Mouse (Mus musculus): ENCODE data around the gene Tulp4. TPM values are rescaled to one million over a fixed set of nuclear protein-coding genes. Genes with fewer than 3 reads are reported as not detected.

Gene Tulp4
- polyA plus RNA-seq, 1 experiment from 2014 or later, result 177 TPM

DNA sequence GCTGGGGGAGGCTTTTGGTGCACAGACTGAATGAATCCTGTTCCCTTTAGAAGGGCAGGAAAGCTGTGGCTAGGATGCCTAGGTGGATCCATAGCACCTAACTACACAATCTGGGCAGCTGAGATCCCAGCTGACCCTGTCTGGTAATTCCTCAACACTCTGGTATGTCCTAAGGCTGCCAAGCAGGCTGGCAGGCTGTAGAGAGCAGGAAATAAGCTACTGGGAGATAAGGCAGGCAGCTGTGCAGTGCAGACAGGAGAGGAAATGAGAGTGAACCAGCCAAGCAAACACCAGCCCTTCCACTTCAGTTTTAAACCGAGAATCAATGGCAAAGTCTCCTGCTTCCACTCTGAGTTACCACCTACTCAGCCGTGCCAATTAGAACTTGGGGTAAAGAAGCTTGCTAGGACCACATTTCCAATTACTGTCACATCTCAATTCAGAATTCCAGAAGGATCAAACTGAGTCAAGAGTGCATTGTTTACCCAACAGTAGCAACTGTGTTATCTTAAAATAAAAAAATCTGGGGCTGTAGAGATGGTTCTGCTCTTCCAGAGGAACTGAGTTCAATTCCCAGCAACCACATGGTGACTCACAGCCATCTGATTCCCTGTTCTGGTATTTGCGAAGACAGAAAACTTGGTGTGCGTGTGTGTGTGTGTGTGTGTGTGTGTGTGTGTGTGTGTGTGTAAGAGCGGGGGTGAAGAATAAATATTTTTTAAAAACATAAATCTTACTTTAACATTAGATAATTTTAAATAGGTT lies 66.9 kb downstream of the Tulp4 start:
- Histone ChIP-seq H3K27ac (peak overlapping the region; percentile 10; the same call in 1 of the 2 replicates), H3K36me3 (replicated peaks; ENCODE audit: control insufficient read depth, insufficient read depth) (peaks cover 18% of the 10 kb centered on the region), H3K27me3 (ENCODE audit: control insufficient read depth, insufficient read depth, low read length) (no peaks in the 10 kb centered on the region), H3K4me3 (replicated peaks; ENCODE audit: low read length) (no peak overlapping the region), H3K4me2 (replicated peaks) (no peak overlapping the region), H3K4me1 (replicated peaks; ENCODE audit: control insufficient read depth, insufficient read depth, low read length) (peaks cover 3% of the 10 kb centered on the region; the same call in 1 of the 2 replicates), H3K9me3 (ENCODE audit: control insufficient read depth, low read length) (no peaks in the 10 kb centered on the region), H3K9ac (no peak overlapping the region)
- WGBS, result 78% methylated on average over 5 of the region's 5 CpGs
- DNase-seq (ENCODE audit: low spot score), result no peak
- no peak for ATAC-seq (ENCODE audit: low FRiP score)

DNA sequence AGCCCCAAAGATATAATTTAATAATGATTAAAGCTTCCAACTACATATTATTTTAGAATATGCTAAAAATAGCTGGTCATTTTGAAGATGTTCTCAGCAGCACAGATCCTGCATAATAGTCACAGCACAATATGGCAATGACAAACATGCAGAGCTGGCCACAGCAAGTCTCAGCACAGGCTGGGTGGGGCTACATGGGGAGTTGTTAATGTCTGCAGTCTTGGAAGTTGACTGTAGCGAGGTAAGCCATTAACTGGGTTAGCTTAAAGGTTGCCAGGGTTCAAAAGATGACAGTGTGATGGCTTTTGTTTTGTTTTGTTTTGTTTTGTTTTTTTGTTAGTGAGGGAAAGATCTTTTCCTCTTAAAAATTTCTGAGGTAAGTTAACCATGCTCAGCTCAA lies 68.3 kb downstream of the Tulp4 start:
- WGBS, result 63% methylated on average over 1 of the region's 1 CpGs

DNA sequence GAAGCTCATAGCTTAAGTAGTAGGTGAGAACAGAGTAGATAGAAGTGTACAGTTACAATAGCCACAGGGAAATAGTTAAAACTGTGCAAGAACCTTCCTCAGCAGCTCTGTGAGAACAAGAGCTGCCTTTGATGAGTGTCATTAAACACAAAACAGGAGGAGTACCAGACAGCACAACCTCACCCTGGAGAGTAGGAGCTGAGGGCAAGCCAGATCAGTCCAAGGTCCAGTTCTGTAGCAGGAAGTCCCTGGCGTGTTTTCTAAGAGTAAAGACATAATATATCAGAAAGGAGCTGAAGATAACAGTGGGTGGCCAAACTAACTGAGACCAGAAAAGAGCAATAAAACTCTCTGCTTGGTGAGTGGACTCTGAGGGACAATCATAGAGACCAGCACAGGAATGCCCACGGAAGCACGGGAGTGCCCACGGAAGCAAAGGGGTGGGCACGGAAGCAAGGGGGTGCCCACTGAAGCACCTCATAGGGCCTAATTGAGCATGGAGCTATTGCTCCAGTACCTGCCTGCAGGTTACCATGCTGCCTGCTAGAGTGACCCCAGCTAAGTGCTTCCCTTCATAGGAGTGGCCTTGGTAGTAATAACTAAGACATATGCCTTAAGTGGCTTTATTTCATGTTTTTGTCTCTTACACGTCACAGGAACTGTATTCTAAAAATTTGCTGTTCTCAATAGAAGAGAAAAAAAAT lies 72.5 kb downstream of the Tulp4 start:
- Histone ChIP-seq H3K9me3 (ENCODE audit: control insufficient read depth, low read length) (no peaks in the 10 kb centered on the region), H3K27me3 (ENCODE audit: control insufficient read depth, insufficient read depth, low read length) (no peaks in the 10 kb centered on the region), H3K4me3 (replicated peaks; ENCODE audit: low read length) (no peak overlapping the region), H3K9ac (no peak overlapping the region), H3K36me3 (replicated peaks; ENCODE audit: control insufficient read depth, insufficient read depth) (peaks cover 37% of the 10 kb centered on the region), H3K4me1 (replicated peaks; ENCODE audit: control insufficient read depth, insufficient read depth, low read length) (peaks cover 6% of the 10 kb centered on the region; the same call in 1 of the 2 replicates), H3K27ac (no peak overlapping the region), H3K4me2 (replicated peaks) (no peak overlapping the region)
- DNase-seq (ENCODE audit: low spot score) (no peak), ATAC-seq (ENCODE audit: low FRiP score) (no peak)
- 85% methylated on average over 6 of the region's 6 CpGs for WGBS

More for the DNA sequence above, 68.3 kb downstream of the Tulp4 start:
- DNase-seq (ENCODE audit: low spot score) (no peak), ATAC-seq (ENCODE audit: low FRiP score) (no peak)
- no peaks in the 10 kb centered on the region for H3K27me3 ChIP-seq (ENCODE audit: control insufficient read depth, insufficient read depth, low read length)
- H3K4me3 ChIP-seq (replicated peaks; ENCODE audit: low read length), result no peak overlapping the region
- peaks cover 31% of the 10 kb centered on the region for H3K36me3 ChIP-seq (replicated peaks; ENCODE audit: control insufficient read depth, insufficient read depth)
- H3K4me2 ChIP-seq (replicated peaks), result no peak overlapping the region
- no peak overlapping the region for H3K9ac ChIP-seq
- H3K9me3 ChIP-seq (ENCODE audit: control insufficient read depth, low read length), result no peaks in the 10 kb centered on the region
- peaks cover 9% of the 10 kb centered on the region; the same call in 1 of the 2 replicates for H3K4me1 ChIP-seq (replicated peaks; ENCODE audit: control insufficient read depth, insufficient read depth, low read length)
- H3K27ac ChIP-seq, result no peak overlapping the region

DNA sequence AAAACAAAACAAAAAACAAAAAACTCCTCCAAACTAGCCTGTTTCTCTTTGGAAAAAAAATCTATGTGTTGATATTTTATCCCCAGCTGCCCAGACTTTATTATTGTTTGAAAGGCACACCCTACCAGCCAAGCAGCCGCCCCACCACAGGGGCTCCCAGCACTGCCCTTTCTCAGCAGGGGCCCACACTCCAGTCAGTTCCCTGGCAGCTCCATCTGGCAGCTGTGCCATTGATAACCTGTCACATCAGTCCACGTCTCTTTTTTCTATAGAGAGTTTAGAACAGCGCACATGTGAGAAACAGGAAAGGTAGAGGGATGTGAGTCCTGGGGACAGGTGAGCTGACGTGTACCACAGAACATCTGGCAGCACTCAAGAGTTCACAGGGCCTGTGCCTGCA lies 73.2 kb downstream of the Tulp4 start:
- WGBS, result 31% methylated on average over 4 of the region's 4 CpGs
- Histone ChIP-seq H3K4me2 (replicated peaks) (no peak overlapping the region), H3K4me3 (replicated peaks; ENCODE audit: low read length) (no peak overlapping the region), H3K27me3 (ENCODE audit: control insufficient read depth, insufficient read depth, low read length) (no peaks in the 10 kb centered on the region), H3K27ac (no peak overlapping the region), H3K4me1 (replicated peaks; ENCODE audit: control insufficient read depth, insufficient read depth, low read length) (peaks cover 6% of the 10 kb centered on the region; the same call in 1 of the 2 replicates), H3K9ac (no peak overlapping the region), H3K9me3 (ENCODE audit: control insufficient read depth, low read length) (no peaks in the 10 kb centered on the region), H3K36me3 (replicated peaks; ENCODE audit: control insufficient read depth, insufficient read depth) (peaks cover 40% of the 10 kb centered on the region)
- ATAC-seq (ENCODE audit: low FRiP score) (no peak), DNase-seq (ENCODE audit: low spot score) (no peak)

DNA sequence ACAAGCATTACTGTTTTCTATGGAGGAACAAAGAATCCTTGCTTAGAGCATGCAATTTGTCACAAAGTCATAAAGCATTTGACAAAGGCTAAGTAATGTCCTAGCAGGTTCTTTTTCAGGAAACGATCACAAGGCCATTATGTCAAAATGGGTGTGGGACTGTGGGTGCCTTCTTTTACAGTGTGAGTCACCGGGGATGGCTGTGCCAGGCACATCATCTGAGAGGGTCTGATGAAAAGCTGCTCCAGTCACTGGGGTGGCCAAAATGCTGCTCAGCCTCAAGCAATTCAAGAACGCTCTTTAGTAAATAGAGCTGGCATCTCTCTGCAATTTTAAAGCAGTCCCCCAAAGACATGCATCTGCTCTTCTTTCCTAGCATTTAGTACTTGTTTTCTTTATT lies 74.2 kb downstream of the Tulp4 start:
- Histone ChIP-seq H3K4me1 (replicated peaks; ENCODE audit: control insufficient read depth, insufficient read depth, low read length) (peaks cover 6% of the 10 kb centered on the region; the same call in 1 of the 2 replicates), H3K4me2 (replicated peaks) (no peak overlapping the region), H3K36me3 (replicated peaks; ENCODE audit: control insufficient read depth, insufficient read depth) (peaks cover 48% of the 10 kb centered on the region), H3K27me3 (ENCODE audit: control insufficient read depth, insufficient read depth, low read length) (no peaks in the 10 kb centered on the region), H3K9me3 (ENCODE audit: control insufficient read depth, low read length) (no peaks in the 10 kb centered on the region), H3K9ac (no peak overlapping the region), H3K27ac (peak overlapping the region; percentile 38; the same call in 1 of the 2 replicates), H3K4me3 (replicated peaks; ENCODE audit: low read length) (no peak overlapping the region)
- WGBS, result 57% methylated on average over 3 of the region's 3 CpGs
- ATAC-seq (ENCODE audit: low FRiP score), result no peak
- DNase-seq (ENCODE audit: low spot score), result no peak

DNA sequence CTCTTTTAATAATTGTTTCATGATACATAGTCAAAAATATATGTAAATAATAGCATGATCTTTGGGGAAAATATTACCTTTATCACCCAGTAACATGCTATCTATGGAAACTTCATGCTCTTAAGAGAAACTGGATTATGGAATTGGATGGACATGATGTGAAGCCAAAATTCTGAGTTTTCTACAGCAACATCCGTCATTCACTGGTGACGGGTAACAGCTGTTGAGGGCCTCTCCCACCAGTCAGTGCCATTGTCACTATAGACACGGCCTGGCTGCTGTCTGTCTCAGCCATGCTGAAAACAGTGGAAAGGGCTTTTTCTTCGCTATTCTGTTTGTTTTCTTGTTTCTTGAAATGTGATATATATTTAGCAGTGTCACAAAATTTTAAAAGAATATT lies 76.5 kb downstream of the Tulp4 start:
- H3K4me3 ChIP-seq (replicated peaks; ENCODE audit: low read length), result no peak overlapping the region
- no peaks in the 10 kb centered on the region for H3K27me3 ChIP-seq (ENCODE audit: control insufficient read depth, insufficient read depth, low read length)
- H3K4me2 ChIP-seq (replicated peaks), result no peak overlapping the region
- H3K27ac ChIP-seq, result no peak overlapping the region
- WGBS, result 62% methylated on average over 4 of the region's 4 CpGs
- ATAC-seq (ENCODE audit: low FRiP score), result no peak
- peaks cover 55% of the 10 kb centered on the region for H3K36me3 ChIP-seq (replicated peaks; ENCODE audit: control insufficient read depth, insufficient read depth)
- no peaks in the 10 kb centered on the region for H3K9me3 ChIP-seq (ENCODE audit: control insufficient read depth, low read length)
- H3K9ac ChIP-seq, result no peak overlapping the region
- DNase-seq (ENCODE audit: low spot score), result no peak
- H3K4me1 ChIP-seq (replicated peaks; ENCODE audit: control insufficient read depth, insufficient read depth, low read length), result peaks cover 6% of the 10 kb centered on the region; the same call in 1 of the 2 replicates

DNA sequence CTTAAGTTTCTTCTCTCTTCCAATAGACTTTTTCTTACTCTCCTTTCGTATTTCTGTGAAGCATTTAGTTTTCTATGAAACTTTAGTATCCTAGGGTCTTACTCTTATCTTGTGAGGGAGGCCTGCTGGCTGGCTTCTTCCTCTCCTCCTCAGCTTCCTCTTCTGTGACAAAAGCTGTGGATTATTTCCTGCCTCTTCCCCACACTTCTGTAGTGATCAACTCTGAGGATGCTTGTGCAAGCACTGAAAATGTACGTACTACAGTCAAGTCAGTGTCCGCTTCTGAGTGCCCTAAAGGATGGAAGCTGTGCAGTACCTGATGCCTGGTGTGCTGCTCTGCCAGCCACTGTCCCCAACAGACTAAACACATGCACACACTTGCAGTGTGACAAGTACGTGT lies 80.4 kb downstream of the Tulp4 start:
- WGBS, result 95% methylated on average over 4 of the region's 4 CpGs
- H3K4me3 ChIP-seq (replicated peaks; ENCODE audit: low read length), result no peak overlapping the region

DNA sequence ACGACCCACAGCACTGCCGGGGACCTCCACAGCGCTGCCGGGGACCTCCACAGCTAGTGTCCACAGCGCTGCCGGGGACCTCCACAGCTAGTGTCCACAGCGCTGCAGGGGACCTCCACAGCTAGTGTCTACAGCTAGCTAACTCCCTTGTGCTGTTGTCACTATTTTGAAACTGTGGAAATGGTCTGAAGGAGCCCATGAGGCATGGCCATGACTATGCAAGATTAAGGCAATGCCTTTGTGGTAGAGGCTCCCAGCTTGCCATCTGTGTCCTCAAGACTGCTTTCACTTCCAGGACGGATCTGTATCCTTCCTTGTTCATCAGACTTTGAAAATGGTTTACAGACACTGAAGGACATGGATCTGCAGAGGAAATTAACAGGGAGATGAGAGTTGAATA lies 80.9 kb downstream of the Tulp4 start:
- H3K36me3 ChIP-seq (replicated peaks; ENCODE audit: control insufficient read depth, insufficient read depth), result peaks cover 51% of the 10 kb centered on the region
- WGBS, result 98% methylated on average over 8 of the region's 8 CpGs
- no peaks in the 10 kb centered on the region for H3K27me3 ChIP-seq (ENCODE audit: control insufficient read depth, insufficient read depth, low read length)
- H3K4me2 ChIP-seq (replicated peaks), result no peak overlapping the region
- H3K9ac ChIP-seq, result no peak overlapping the region
- no peak overlapping the region for H3K4me3 ChIP-seq (replicated peaks; ENCODE audit: low read length)
- no peaks in the 10 kb centered on the region for H3K4me1 ChIP-seq (replicated peaks; ENCODE audit: control insufficient read depth, insufficient read depth, low read length)
- no peak overlapping the region for H3K27ac ChIP-seq
- no peak for ATAC-seq (ENCODE audit: low FRiP score)
- no peak for DNase-seq (ENCODE audit: low spot score)
- H3K9me3 ChIP-seq (ENCODE audit: control insufficient read depth, low read length), result no peaks in the 10 kb centered on the region

More for the DNA sequence above, 80.4 kb downstream of the Tulp4 start:
- H3K4me1 ChIP-seq (replicated peaks; ENCODE audit: control insufficient read depth, insufficient read depth, low read length), result no peaks in the 10 kb centered on the region
- no peaks in the 10 kb centered on the region for H3K27me3 ChIP-seq (ENCODE audit: control insufficient read depth, insufficient read depth, low read length)
- no peaks in the 10 kb centered on the region for H3K9me3 ChIP-seq (ENCODE audit: control insufficient read depth, low read length)
- ATAC-seq (ENCODE audit: low FRiP score), result no peak
- no peak overlapping the region for H3K4me2 ChIP-seq (replicated peaks)
- H3K27ac ChIP-seq, result no peak overlapping the region
- DNase-seq (ENCODE audit: low spot score), result no peak
- H3K9ac ChIP-seq, result no peak overlapping the region
- H3K36me3 ChIP-seq (replicated peaks; ENCODE audit: control insufficient read depth, insufficient read depth), result peaks cover 48% of the 10 kb centered on the region

DNA sequence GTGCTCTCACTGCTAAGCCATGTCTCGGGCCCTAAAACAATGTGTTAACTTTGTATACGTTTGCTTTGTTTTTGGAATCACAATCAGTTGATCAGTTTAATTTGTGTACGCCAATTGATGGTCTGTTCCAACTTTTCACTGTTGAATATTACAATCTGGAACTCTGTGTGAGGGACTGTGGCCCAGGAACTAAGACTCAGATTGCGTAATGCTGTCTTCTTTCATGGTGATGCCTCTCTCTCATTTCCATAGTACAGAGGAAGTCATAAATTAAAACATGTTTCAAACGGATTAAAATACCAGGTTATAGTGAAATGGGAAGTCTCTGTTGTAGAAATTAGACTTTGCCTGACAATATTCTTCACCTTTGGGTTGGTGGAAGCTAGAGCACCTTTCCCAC lies 83.0 kb downstream of the Tulp4 start:
- DNase-seq (ENCODE audit: low spot score) (no peak), ATAC-seq (ENCODE audit: low FRiP score) (no peak)
- whole genome bisulfite sequencing, result 95% methylated on average over 5 of the region's 5 CpGs

More for the DNA sequence above, 83.0 kb downstream of the Tulp4 start:
- H3K36me3 ChIP-seq (replicated peaks; ENCODE audit: control insufficient read depth, insufficient read depth), result peaks cover 63% of the 10 kb centered on the region
- no peak overlapping the region for H3K27ac ChIP-seq
- H3K9ac ChIP-seq, result no peak overlapping the region
- H3K4me1 ChIP-seq (replicated peaks; ENCODE audit: control insufficient read depth, insufficient read depth, low read length), result no peaks in the 10 kb centered on the region
- H3K9me3 ChIP-seq (ENCODE audit: control insufficient read depth, low read length), result no peaks in the 10 kb centered on the region
- H3K4me2 ChIP-seq (replicated peaks), result no peak overlapping the region
- H3K4me3 ChIP-seq (replicated peaks; ENCODE audit: low read length), result no peak overlapping the region
- H3K27me3 ChIP-seq (ENCODE audit: control insufficient read depth, insufficient read depth, low read length), result no peaks in the 10 kb centered on the region

Measured in hindbrain, embryonic 14.5 days (tissue).